Mouse (Mus musculus) embryo, embryonic 10 days (tissue): ENCODE results near the gene Gdpgp1.

ENCODE experiments used
- DNase-seq: peaks from one replicate; pipeline ENCODE4 v3.0.0-alpha.2; 2015; ENCODE audit warnings: low spot score

Gdpgp1 gene

DNA sequence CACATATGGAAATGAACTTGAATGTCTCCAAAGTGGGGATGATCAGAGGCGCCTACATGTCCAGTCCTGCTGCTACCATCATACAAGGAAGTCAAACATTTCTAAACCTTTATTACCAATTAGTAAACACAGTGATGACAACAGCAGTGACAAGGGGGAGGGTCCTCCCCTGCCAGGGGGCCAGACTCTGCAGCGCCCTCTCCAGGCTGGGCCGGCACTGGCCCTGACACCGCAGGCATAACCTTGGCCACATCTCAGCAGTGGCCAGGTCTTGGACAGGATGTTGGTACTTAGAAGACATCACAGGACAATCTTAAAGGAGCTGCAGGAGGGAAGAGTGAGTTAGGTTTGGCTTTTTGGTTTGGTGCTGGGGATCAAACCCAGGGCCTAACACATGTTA, 5.6 kb upstream of the Gdpgp1 start:
- no peak for DNase-seq

DNA sequence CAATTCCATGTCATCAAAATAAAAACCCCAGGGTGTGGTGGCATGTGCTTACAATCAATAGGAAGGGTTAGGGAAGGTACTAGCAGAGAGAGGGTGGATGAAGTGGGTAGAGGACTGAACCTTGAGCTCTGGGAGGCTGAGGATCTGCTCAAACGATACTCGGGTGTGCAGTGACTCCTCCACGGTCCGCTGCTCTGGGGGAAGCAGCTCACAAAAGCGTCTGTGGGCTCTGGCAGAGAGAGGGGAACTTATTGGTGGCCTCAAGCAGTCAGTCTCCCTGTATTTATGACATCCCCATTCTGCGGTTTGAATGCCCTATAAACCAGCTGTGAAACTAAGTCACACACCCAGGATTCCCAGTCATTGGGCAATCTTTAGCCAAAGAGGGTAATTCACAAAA, 2.5 kb upstream of the Gdpgp1 start:
- DNase-seq, result no peak

DNA sequence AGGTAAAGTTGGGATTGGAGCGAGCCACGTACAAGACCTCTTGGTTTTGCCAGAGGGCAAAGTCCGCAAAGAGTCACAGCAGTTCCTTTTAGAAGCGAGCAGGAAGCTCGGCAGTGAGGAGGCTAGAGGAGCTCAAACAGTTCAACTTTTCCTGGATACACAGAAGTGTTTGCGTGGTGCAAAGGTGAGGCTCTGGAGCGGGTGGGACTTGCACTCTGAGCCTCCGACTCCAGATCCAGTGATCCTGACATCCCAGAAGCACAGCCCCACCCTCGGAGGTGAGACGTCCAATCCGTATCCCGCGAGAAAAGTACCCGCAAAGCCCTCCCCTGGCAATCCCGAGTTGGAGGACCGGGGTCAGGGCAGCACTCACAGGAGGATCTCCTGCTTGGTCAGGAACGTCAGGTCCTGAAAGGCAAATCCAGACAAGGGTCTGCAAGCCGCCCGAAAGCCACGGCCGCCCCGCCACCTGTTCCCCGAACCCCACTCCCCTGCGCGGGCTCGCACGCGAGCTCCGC, 635 bp upstream of the Gdpgp1 start:
- DNase-seq, result no peak

DNA sequence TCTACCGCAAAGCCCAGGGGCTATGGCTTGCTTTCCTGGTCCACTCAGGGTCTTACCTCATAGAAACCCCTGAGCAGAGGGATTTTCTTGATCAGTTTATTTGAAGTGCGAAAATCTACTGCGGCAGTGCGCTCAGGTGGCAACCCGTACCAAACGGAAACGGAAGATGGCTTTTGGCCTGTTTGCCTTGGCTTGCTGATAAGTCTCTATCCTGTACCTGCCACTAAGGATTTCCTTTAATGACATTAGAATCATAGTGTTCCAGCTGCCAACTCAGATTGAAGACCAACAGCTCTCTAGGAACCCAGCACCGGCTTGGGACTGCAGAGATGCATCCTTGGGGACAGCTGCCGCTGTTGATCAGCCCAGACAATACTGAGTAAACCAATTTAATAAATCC, 1.1 kb downstream of the Gdpgp1 start:
- no peak for DNase-seq

DNA sequence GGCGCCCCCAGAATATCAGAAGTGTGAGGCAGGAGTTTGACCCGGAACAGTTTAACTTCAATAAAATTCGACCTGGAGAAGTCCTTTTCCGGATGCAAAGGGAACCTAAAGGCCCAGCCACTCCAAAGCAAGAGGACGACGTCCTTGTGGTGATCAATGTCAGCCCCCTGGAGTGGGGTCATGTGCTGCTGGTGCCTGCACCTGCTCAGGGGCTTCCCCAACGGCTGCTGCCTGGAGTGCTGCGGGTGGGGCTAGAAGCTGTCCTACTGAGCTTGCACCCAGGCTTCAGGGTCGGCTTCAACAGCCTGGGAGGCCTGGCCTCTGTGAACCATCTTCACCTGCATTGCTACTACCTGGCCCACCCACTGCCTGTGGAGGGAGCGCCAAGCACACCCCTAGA, 5.9 kb downstream of the Gdpgp1 start:
- DNase-seq, result no peak

DNA sequence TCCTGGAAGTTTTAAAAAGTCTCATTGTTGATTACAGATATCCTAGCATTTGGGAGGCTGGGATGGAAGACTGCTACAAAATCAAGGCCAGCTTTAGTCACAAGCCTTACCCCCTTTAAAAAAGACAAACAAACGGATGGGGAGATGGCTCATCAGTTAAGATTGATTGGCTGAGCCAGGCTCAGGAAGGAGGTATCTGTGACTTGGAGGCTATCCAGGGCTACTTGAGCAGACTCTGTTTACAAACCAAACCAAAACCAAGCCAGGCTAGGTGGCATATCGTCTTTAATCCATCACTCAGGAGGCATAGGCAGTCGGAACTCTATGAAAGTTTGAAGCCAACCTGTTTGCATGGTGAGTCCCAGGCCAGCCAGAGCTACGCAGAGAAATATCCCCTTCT, 9.0 kb downstream of the Gdpgp1 start:
- no peak for DNase-seq

DNA sequence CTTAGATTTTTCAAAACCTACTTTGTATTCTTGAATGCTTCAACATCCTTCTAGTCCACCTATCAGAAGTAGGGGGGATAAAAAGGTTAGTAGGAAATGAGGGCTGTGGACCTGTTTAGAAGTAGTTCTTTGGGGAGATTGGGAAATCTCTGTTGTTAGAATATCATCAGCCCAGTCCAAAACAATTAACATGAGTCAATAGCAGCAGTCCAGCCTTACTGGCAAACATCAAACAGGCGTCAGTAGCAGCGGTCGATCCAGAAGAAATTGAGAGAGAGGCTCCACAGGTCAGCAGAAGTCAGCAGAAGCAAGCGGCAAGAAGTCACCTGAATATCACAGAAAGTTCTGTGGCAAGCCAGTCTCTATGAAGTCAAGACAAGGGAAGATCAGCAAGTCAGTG, 12.2 kb downstream of the Gdpgp1 start:
- DNase-seq, result no peak

DNA sequence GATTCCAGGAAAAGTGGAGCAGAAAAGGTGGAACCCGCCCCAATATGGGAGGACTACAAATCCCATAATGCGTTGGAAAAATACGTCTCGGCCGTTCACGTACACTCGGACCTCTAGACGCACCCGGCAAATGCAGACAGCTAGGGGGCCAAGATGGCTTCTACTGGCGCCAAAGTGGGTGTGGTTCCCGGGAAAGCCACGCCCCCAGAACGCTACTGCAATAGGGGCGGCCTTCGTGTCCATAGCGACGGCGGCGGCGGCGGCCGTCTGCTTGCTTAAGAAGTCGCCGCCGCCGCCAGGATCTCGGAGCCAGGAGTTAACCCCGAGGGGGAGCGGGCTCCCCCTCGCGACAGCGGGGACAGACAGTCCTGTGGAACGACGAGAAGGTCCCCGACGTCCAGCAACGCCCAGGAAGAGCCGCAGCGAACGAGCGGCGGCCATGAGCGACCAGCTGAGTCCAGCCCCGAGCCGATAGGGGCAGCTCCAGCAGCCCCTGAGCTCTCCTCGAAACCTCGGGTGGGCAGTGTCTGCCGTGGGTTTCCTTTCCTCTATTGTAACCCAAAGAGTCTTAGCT, 13.6 kb downstream of the Gdpgp1 start, which contains the start of gene Ttll13:
Gene Ttll13, plus strand, starts transcription at position 229 of the 574 bp plus-strand sequence.
- peak; percentile 99 for DNase-seq

DNA sequence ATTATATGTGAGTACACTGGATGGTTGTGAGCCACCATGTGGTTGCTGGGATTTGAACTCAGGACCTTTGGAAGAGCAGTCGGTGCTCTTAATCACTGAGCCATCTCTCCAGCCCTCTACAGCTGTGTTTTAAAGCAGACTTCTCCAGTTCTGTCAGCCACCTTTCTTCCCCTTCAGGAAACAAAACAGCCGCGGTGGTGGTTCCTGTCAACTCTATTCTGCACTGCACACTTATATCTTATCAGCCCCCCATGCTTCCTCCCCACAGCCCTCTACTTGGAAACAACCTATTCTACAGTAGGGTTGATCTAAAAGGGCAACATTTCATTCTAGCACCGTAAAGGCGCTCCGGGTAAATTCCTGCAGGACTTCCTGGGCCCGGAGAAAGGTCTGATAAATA, 14.2 kb downstream of the Gdpgp1 start:
- no peak for DNase-seq

DNA sequence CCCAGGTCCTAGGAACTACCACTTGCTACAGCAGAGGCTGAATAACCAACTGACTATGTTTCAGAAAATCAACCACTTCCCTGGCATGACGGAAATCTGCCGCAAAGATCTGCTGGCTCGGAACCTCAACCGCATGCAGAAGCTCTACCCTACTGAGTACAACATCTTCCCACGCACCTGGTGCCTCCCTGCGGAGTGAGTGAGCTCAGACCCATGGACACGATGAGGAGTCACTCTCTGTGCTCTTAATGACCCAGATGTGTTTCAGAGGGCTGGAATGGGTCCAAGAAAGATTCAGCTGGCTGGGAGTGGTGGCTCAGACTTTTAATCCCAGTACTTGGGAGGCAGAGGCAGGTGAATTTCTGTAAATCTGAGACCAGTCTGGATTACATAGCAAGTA, 19.8 kb downstream of the Gdpgp1 start:
- DNase-seq, result no peak

DNA sequence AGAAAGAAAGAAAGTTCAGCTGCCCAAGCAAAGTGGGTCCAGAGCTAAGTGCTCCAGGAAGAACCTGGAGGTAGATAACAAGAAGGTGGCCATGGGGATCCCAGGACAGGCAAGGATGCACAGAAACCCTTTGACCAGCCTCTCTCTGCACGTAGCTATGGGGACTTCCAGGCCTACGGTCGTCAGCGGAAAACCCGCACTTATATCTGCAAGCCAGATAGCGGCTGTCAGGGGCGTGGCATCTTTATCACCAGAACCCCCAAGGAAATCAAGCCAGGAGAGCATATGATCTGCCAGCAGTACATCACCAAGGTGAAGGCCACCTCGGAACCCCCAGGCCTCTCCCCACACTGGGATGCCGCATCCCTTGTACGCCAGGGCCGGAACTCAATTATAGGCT, 20.2 kb downstream of the Gdpgp1 start:
- DNase-seq, result no peak

DNA sequence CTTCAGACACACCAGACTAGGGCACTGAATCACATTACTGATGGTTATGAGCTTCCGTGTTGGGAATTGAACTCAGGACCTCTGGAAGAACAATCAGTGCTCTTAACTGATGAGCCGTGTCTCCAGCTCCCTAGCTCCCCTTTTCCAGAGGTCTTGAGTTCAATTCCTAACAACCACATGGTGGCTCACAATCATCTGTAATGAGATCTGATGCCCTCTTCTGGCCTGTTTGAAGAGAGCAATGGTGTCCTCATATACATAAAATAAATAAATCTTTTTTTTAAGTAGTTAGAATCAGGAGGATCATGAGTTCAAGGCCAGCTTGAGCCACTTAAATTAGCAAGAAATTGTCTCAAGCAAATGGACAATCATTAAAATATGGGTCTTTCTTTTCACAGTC, 23.3 kb downstream of the Gdpgp1 start:
- DNase-seq, result no peak

DNA sequence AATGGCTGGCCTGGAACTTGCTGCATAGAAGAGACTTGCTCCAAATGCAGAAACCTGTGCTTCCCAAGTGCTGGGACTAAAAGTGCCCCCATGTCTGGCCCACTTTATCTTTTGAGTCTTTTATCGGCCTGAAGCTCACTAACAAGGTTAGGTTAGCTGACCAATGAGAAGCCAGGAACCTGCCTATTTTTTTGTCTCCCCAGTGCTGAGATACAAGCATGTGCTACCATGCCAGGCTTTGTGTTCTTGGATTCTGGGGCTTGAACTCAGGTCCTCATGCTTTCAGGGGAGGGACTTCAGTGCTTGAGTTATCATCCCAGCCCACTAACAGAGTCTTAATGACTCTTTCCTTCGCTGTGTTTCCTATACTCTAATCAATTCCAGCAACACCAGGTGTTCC, 25.0 kb downstream of the Gdpgp1 start:
- DNase-seq, result no peak

DNA sequence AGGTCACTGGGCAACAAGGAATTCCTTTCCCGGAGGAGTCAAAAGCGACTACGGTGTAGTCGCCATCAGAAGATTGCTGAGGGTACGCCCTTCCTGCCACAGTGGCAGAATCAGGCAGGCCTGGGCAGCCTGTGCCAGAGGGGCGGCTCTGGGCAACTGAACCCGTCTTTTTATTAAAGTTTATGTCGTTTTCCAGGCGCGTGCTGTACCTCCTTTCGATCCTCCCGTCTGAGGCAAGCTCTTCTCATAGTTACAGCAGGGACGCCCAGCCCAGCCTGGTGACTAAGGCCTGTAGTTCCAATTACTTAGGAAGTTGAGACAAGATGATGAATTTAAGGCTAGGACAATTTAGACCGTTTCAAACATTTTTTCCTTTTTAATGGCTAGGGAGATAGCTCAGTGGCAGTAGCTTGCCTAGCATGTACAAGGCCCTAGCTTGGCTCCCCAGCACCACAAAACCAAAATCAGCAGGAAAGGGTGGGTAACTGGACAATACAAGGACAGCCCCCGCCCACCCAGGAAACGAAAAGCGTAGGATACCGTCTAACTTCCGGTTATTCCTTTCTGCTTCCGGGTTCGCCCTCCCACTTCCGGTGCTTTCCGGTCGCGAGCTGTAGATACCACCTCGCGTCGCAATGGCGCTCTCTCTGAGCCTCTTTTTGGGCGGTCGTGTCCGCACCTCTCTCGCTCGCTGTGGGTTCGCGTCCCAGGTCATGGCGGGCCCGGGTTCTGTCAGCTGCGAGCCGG, 28.1 kb downstream of the Gdpgp1 start, which contains the start of gene Ngrn:
Gene Ngrn, plus strand, starts transcription at position 591 of the 747 bp plus-strand sequence.
- peak; percentile 94 for DNase-seq

DNA sequence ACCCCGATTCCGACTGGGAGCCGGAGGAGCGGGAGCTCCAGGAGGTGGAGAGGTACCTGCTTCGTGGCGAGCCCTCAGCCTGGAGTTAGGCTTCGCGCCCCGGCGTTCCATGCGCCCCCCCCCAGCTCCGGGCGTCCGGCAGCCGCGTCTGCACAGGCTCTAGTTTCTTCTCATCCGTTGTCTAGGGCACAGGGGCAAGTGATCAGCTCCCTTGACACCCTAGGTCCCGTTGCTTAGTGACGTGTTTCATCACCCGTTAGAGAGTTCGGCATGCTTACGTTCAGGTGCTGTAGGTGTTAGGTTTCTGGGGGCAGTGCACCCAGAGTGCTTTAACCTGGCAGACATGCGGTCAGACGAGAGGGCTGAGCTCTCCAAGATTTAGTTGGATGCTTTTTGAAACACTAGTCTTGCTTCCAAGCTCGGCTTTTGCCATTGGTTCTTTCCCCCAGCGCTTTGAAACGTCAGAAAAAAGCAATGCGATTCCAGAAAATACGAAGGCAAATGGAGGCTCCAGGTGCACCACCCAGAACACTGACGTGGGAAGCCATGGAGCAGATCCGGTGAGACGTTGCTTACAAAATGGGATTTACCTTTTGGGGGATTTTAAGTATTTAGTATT, 28.8 kb downstream of the Gdpgp1 start:
- DNase-seq, result peak; percentile 26

DNA sequence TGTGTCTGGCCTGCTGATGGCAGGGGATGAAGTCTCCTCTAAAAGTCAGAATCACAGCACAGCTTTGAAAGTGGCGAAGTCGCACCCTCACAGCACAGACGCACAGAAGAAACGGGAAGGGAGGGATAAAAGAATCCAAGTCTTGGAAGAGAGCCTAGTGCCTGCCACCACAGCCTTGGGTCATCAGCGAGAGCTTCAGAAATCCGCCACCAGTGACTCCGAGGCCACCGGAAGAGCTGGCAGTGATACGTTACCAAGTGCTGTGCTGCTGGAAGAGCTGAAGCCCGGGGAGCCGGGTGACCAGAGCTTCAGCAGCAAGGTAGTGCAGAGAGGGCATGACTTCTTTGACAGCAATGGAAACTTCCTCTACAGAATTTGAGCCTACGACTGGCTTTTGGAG, 31.9 kb downstream of the Gdpgp1 start:
- no peak for DNase-seq

DNA sequence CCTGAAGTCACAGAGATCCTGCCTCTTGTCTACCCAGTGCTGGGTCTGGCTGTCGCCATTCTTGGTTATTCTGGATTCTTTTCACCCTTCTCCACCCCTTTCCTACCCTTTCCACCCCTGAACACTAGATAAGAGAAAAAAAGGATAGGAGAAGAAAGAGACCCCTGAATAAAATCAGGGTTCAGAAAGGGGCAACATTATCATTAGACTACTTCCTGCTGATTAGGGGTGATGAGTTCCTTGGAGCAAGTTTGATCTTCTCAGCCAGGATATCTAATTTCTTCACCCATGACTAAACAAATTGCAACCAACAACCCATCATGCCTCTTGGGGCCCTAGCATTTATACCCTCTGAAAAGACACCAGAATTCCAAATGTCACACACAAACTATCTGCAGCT, 35.1 kb downstream of the Gdpgp1 start:
- DNase-seq, result no peak

DNA sequence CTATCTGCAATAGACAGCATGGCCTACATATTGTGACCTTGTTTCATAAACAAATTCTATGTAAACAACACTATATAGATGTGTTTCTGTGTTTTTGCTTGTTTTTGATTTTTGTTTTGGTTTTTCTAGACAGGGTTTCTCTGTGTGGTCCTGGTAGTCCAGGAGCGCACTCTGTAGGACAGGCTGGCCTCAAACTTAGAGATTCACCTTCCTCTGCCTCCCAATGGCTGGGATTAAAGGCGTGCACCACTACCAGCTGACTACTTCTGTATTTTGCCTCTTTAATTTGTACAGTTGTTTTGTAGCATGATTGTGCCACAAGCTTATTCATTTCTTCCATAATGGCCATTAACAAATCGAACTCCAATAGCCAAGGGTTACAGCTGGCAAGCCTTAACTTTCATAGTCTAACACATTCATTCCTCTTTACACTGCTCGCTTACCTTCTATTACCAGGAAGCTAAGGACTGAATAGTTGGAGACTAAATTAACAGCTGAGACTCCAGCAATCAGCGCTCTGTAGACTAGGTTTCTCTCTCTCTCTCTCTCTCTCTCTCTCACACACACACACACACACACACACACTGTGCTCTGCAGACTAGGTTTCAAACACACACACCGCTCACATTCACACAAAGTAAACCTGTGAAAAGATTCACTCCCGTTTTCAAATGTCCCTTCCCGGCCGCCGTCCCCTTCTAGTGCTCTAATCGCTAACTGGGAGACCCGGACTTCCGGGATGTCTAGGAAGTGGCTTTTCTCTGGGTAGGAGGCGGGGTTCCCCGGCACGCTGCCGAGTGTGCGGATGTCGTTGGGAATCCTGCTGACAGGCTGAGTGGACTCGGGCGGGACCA, 36.5 kb downstream of the Gdpgp1 start, which contains the start of gene Vps33b:
Gene Vps33b, plus strand, starts transcription at position 753 of the 854 bp plus-strand sequence.
- peak; percentile 97 for DNase-seq

DNA sequence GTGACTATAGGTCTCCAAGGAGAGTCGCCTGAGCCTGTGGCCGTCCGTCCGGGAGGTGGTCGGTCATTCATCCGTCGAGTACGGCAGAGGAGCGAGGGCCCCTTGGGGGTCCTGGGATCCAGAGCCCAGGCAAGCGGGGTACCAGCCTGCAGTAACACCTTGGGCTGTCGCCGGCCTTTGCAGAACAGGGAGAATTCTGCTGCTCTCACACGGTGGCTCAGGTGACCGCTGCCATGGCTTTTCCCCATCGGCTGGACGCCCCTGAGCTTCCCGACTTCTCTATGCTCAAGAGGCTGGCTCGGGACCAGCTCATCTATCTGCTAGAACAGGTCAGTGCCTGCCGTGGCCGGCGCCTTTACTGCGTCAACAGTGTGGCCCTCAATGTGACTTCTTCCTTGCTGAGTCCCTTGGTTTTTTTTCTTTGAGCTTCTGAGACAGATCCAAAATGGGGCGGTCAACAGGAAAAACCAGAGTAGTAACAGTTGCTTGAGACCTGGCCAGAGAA, 37.1 kb downstream of the Gdpgp1 start:
- DNase-seq, result peak; percentile 12

DNA sequence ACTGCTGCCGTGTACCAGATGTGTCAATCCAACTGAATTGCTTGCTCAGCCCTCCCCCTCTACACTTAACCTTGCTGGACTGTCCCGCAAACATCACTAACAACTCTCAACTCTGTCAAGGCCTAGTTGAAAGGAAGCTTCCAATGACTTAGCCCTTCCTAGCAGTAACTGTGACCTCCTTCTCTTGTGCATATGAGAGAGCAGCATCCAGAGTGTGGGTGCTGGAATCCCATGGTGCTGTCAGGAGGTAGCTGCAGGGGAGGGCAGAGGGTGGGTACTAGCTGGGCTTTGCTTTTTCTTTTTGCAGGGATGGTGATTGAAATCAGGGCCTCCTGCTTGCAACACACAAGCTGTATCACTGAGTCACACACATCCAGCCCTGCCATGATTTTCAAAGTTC, 40.8 kb downstream of the Gdpgp1 start:
- no peak for DNase-seq

DNA sequence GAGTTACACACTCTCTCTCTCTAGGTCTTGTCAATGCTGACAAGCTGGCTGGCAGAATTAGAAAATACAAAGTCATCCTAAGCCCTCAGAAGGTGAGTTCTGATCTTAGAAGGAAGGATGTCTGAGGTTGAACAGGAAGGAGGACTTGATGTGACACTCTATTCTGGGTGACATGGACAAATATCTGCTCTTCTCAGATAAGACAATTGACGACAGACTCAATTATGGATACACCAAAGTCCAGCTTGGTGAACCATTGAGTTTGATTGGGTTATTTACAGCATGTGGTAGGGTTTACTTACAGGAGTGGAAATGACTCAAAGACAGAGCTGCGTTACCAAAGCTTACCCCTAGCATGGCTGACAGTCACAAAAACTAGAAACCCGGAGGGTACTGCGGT, 43.7 kb downstream of the Gdpgp1 start:
- no peak for DNase-seq

DNA sequence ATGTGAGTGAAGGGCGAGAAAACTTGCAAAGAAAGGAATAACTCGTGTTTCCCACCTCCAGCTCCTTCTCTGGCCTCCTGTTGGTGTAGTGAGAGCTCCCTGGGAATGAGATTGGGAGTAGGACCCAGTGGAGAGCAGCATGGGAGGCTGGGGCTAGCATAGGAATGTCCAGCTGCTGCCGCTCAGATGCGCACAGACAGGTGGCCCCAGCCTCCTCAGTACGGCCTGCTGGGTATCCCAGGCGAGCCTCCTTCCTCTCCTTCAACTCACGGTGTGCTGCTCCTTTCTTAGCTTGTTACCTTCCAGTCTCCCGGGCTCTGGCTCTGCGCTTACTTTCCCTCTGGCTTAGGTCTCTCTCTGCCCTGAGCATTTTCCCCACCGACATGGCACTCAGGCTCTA, 47.4 kb downstream of the Gdpgp1 start:
- no peak for DNase-seq
